Mouse (Mus musculus) urinary bladder, postnatal 0 days (tissue): ENCODE measurements around the gene Prkcg. TPM values are rescaled to one million over a fixed set of nuclear protein-coding genes. Genes with fewer than 3 reads are reported as not detected.

Experiments
- polyA plus RNA-seq: library from polyadenylated mRNA; unstranded; fragments of >200 nt; fragmentation: Nextera tagmentation; extraction: Ambion mirVana; gene quantifications from 2 replicates; pipeline ENCODE4 v1.2.1, GENCODE M21; 2015

The Prkcg gene
- polyA plus RNA-seq = 0.47 and 0.53 TPM in 2 replicates

DNA sequence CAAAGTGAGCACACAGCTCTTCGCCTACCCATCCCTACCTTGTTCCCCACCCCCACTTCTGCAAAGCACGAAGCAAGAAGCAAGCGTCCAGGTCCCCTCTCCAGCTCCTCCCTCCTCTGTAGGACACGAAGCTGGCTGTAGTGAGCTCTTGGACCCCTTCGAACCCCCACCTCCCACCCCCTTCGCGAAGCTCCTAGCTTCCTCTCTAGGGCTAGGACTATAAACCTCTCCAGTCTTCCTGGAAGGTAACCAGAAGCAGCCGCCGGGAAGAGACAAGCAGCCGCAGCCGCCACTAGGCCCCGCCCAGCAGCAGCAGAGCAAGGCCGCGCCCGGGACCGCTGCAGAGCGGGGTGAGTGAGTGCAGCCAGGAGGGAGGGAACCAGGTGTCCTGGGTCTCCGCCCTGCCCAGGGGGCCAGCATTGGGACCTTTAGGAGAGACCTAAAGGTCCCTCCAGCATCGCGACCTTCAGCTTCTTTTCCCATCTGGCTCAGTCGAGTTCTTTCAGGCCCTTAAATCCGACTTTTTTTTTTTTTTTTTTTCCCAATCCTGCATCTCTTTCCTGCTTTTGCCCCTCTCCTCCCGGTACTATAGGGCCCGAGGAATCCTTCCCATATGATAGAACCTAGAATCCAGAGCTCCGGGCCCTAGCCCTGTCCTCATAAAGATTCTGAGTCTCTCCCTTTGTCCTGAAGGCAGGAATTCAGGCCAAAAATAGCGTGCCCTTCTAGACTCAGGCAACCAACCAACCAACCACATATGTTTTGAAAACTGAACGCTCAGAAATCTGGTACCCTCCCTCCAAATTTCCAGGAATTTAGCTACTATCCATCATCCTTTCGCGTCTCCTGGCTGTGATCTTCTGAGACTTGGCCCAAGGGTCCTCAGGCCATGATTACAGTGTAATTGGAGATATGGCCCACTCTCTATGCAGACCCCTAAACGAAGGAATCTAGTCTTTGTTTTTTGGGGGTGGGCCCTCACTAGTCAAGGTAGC, at the start of gene Prkcg, which contains the start of gene Myadm:
TSS of gene Prkcg (plus strand) at position 204 of the 995 bp plus-strand sequence.
TSS of gene Myadm (plus strand) at position 105 of the 995 bp plus-strand sequence.

DNA sequence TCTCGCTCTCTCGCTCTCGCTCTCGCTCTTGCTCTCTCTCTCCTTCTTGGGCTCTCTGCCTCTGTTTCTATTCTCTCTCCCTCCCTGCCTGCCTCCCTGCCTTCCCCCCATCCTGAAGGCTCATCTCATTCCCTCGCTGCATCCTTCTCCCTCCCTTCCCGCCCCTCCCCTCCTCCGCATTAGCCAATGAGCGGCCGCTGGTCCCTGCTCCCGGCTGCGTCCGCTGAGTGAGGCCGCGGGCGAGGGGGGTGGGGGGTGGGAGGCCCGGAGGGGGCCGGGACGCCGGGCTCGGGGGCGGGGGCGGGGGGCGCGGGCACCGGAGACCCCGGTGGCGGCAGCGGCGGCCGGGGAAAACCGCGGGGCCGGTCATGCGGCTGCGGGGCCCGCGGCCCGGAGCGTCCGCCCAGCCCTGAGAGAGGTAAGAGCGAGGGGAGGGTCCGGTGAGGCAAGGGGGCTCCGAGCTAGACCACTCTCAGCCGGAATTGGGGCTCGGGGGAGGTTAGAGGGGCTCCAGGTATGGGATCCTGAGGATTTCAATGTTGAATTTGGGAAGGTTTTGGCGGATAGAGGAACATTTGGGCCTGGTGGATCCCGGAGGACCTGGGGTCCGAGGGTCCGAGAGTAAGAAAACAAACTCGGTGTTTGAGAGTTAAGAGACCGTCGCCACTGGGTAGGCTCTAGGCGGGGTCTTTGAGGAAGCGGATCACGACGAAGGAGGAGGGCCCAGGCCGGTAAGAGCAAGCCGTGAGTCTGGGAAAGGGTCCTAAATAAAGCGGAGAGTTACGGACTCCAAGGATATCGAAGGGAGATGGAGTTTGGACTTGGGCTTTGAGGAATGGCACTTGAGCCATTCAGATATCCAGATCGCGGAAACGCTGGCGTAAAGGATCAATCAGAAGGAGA, 43.9 kb downstream of the Prkcg start, which contains the start of gene Cacng7:
TSS of gene Cacng7 (plus strand) at position 337 of the 903 bp plus-strand sequence.

Other genes with a start within 250 kb of the Prkcg start
- gene AU018091, start 120.0 kb upstream of the Prkcg start, polyA plus RNA-seq = 0.06 and 0.10 TPM in 2 replicates
- gene Nlrp12, start 39.4 kb upstream of the Prkcg start, polyA plus RNA-seq = 0.15 TPM in 1 of 2 replicates, not detected in the other
- gene Myadm, start 99 bp upstream of the Prkcg start, polyA plus RNA-seq = 253 and 321 TPM in 2 replicates
- gene Cacng7, start 43.8 kb downstream of the Prkcg start, polyA plus RNA-seq = 0.35 and 0.59 TPM in 2 replicates
- 0.33 TPM in 1 of 2 replicates, not detected in the other for gene Cacng8, start 101.5 kb downstream of the Prkcg start, polyA plus RNA-seq
- gene Cacng6, start 135.0 kb downstream of the Prkcg start, polyA plus RNA-seq = not detected in 2 replicates
- gene Tarm1, start 213.4 kb downstream of the Prkcg start, polyA plus RNA-seq = 0.13 and 0.40 TPM in 2 replicates